Mouse (Mus musculus) C2C12 (cell line): ENCODE results near the gene Vcam1.

ENCODE experiments used
- CEBPB ChIP-seq: IDR thresholded peaks from one replicate; pipeline ENCODE4 v1.6.1; 2011; ENCODE audit warnings: low read depth, mild to moderate bottlenecking, control low read depth, moderate library complexity
- CTCF ChIP-seq: IDR thresholded peaks from one replicate; pipeline ENCODE4 v1.5.1; 2011; ENCODE audit not compliant: control insufficient read depth, insufficient read depth, insufficient read length
- FOSL1 ChIP-seq: IDR thresholded peaks from one replicate; pipeline ENCODE4 v1.8.0; 2011; ENCODE audit warnings: mild to moderate bottlenecking, low read length; ENCODE audit not compliant: poor library complexity, insufficient read depth, severe bottlenecking
- MAX ChIP-seq: IDR thresholded peaks from one replicate; pipeline ENCODE4 v1.6.1; 2011; ENCODE audit warnings: mild to moderate bottlenecking, control low read depth
- MYOD1 ChIP-seq: IDR thresholded peaks from one replicate; pipeline ENCODE4 v1.6.1; 2011; ENCODE audit warnings: low read depth; ENCODE audit not compliant: control insufficient read depth, insufficient read length
- MYOG ChIP-seq: IDR thresholded peaks from one replicate; pipeline ENCODE4 v1.6.1; 2011; ENCODE audit not compliant: control insufficient read depth, insufficient read length; ENCODE audit errors: extremely low read depth
- USF1 ChIP-seq: IDR thresholded peaks from one replicate; pipeline ENCODE4 v1.6.1; 2011; ENCODE audit warnings: low read depth, mild to moderate bottlenecking, control low read depth, moderate library complexity

DNA sequence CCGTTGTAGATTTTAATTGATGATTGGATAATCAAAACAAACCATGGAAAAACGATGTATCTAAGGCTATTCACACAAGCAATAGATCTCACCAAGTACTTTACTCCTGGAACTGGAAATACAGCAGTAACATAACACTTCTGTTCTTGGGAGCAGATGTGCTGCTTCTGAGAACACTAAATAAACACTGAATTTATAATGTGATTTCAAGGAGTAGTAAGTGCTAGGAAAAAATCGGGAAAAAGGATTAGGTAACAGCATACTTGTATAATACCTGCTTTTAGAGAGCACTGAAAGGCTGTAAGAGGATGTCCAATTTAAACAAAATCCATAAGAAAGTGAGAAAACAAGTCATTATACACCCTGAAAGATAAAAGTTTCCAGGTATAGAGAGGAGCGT lies 43.5 kb downstream of the Vcam1 start:
- TF ChIP-seq CEBPB, result no peak
- TF ChIP-seq CTCF, result no peak
- no peak for TF ChIP-seq MYOG
- TF ChIP-seq MYOD1, result no peak
- TF ChIP-seq MAX, result no peak
- TF ChIP-seq USF1, result no peak
- no peak for TF ChIP-seq FOSL1
